Mouse (Mus musculus): ENCODE results near the gene Il17rb.

DNA sequence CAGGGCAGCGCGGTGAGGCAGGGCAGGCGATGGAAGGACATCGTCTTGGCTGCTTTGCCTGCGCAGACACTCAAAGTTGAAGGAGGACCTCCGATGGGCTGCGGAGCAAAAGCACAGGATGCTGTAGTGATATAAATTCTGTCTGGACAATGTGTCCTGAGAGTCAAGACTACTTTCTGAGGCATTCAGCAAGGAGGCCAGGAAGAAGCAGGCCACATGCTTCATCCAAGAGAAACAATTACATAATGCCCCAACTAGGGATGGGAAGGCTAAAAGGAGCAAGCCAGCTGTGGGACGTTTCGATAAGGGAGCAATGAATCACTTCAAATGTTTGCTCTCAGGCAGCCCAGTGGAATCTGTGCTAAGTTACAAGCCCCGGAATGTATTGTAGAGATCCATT lies 36.5 kb upstream of the Il17rb start:
- TF ChIP-seq POLR2A (IDR thresholded peaks at IDR 0.05; ENCODE audit: low read depth, low read length), result no peak
- TF ChIP-seq CTCF (IDR thresholded peaks at IDR 0.05; ENCODE audit: borderline replicate concordance, insufficient read depth, low read length), result no peak
